Mouse (Mus musculus): ENCODE data around the gene Csnk2a1. TPM values are rescaled to one million over a fixed set of nuclear protein-coding genes. Genes with fewer than 3 reads are reported as not detected.

The Csnk2a1 gene
- polyA plus RNA-seq, 2 experiments = 69.6 to 95.8 TPM

DNA sequence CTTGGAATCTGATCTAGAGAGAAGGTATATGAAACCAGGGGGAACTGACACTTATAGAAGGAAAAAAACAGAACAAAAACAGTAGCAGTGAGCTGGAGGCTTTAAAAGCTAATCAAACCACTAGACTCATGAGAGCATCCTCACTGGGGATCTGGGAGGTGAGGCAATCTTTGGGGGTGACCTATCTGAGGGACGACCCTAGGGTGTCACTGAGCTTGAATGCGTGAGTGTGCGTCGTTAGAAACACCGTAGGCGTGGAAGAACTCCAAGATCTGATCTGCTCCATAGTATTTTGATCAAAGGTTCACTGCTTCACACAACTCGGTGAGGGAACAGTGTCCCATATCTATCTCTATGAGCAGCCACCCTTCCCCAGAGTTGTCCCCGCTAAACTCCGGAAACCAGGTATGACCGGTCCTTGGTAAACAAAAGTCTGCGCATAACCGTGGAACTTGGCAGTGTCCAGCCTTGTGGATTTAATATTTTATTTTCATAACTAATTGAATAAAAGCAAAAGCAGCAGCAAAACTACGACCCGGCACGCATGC, 66.6 kb downstream of the Csnk2a1 start:
- no peak for DNase-seq (ENCODE audit: low spot score)
- no peak for TF ChIP-seq POLR2A (IDR thresholded peaks at IDR 0.05; ENCODE audit: borderline replicate concordance, extremely low read depth, insufficient read depth, insufficient read length)
- Histone ChIP-seq H3K36me3 (ENCODE audit: control insufficient read depth, insufficient read depth, low read length) (0 out of 2 replicates have a peak, but pooled peaks cover 8% of the 10 kb centered on the region), H3K27ac (replicated peaks; ENCODE audit: low read depth, low read length) (no peak overlapping the region), H3K9me3 (ENCODE audit: control insufficient read depth, low read length) (no peaks in the 10 kb centered on the region), H3K27me3 (ENCODE audit: control insufficient read depth, insufficient read depth, low read length) (no peaks in the 10 kb centered on the region), H3K4me3 (replicated peaks; ENCODE audit: low read length) (peak overlapping the region; percentile 79), H3K4me1 (ENCODE audit: control insufficient read depth, insufficient read depth, low read length) (peaks cover 13% of the 10 kb centered on the region), H3K9ac (ENCODE audit: low read depth, low read length, severe bottlenecking) (peak overlapping the region; percentile 84), H3K4me2 (replicated peaks; ENCODE audit: low read depth, low read length, severe bottlenecking) (peak overlapping the region; percentile 83)
- ATAC-seq (ENCODE audit: low FRiP score, low read depth) = peak; percentile 37
- WGBS = 2% methylated on average over 15 of the region's 15 CpGs

DNA sequence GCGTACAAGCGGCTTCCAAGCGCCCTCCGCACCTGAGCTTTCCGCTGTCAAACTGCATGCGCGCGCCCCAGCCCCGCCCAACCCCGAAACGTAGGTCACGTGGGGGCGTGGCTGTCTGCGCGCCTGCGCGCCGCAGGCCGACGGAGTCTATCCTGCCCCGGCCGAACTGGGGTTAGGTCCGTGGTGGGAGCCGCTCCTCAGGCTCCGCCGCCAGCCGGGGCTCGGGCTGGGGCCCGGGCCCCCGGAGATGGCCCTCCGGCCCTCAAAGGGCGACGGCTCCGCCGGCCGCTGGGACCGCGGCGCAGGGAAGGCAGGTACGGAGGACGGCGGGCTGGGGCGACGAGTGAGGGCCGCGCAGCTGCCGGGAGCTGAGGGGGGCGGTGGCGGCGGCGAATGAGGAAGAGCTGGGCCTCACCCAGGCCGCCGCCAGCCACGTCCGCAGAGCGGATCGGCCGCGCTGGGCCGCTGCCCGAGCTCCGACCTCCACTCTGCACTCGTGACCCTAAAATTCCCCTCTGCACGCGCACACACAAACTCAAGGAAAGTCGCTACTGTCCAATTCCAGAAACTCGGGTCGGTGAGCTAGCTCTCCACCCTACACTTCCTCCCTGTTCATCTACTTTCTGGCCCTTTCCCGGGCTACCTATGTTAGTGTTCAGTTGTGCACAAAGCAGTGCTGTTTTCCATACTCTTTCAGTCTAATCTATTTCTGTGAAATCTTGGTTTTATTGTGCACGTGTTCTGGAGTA, 67.3 kb downstream of the Csnk2a1 start, which contains the start of gene Tbc1d20:
TSS of gene Tbc1d20 (plus strand) at position 102 of the 749 bp plus-strand sequence.
- Histone ChIP-seq H3K27me3 (ENCODE audit: control insufficient read depth, insufficient read depth, low read length) (no peaks in the 10 kb centered on the region), H3K4me3 (replicated peaks; ENCODE audit: low read length) (peak within 1 kb of the TSS; percentile 79), H3K4me2 (replicated peaks; ENCODE audit: low read depth, low read length, severe bottlenecking) (peak within 1 kb of the TSS; percentile 83), H3K9ac (ENCODE audit: low read depth, low read length, severe bottlenecking) (peak within 1 kb of the TSS; percentile 84), H3K9me3 (ENCODE audit: control insufficient read depth, low read length) (no peaks in the 10 kb centered on the region), H3K27ac (replicated peaks; ENCODE audit: low read depth, low read length) (peak within 1 kb of the TSS; percentile 74), H3K4me1 (ENCODE audit: control insufficient read depth, insufficient read depth, low read length) (peaks cover 13% of the 10 kb centered on the region), H3K36me3 (ENCODE audit: control insufficient read depth, insufficient read depth, low read length) (0 out of 2 replicates have a peak, but pooled peaks cover 8% of the 10 kb centered on the region)
- under 1% methylated on average over 37 of the region's 70 CpGs for WGBS
- ATAC-seq (ENCODE audit: low FRiP score, low read depth) (peak; percentile 97), DNase-seq (ENCODE audit: low spot score) (peak; percentile 86)
- peak; percentile 90; the same call in 1 of the 2 replicates for TF ChIP-seq POLR2A (IDR thresholded peaks at IDR 0.05; ENCODE audit: borderline replicate concordance, extremely low read depth, insufficient read depth, insufficient read length)

- peak overlapping the region; percentile 84 for H3K9ac ChIP-seq (ENCODE audit: low read depth, low read length, severe bottlenecking)
- peak overlapping the region; percentile 83 for H3K4me2 ChIP-seq (replicated peaks; ENCODE audit: low read depth, low read length, severe bottlenecking)
- 0 out of 2 replicates have a peak, but pooled peaks cover 8% of the 10 kb centered on the region for H3K36me3 ChIP-seq (ENCODE audit: control insufficient read depth, insufficient read depth, low read length)
- WGBS = 31% methylated on average over 5 of the region's 5 CpGs
- no peak overlapping the region for H3K27ac ChIP-seq (replicated peaks; ENCODE audit: low read depth, low read length)
- H3K9me3 ChIP-seq (ENCODE audit: control insufficient read depth, low read length) = no peaks in the 10 kb centered on the region
- peak overlapping the region; percentile 79 for H3K4me3 ChIP-seq (replicated peaks; ENCODE audit: low read length)
- peaks cover 13% of the 10 kb centered on the region for H3K4me1 ChIP-seq (ENCODE audit: control insufficient read depth, insufficient read depth, low read length)
- no peak for TF ChIP-seq POLR2A (IDR thresholded peaks at IDR 0.05; ENCODE audit: borderline replicate concordance, extremely low read depth, insufficient read depth, insufficient read length)
- no peaks in the 10 kb centered on the region for H3K27me3 ChIP-seq (ENCODE audit: control insufficient read depth, insufficient read depth, low read length)
- no peak for ATAC-seq (ENCODE audit: low FRiP score, low read depth)
- no peak for DNase-seq (ENCODE audit: low spot score)
These were observed 67.9 kb downstream of the Csnk2a1 start for GRCm38 (mm10) chr2:152294541-152294940.

- no peaks in the 10 kb centered on the region for H3K4me1 ChIP-seq (ENCODE audit: control insufficient read depth, insufficient read depth, low read length)
- no peak for TF ChIP-seq POLR2A (IDR thresholded peaks at IDR 0.05; ENCODE audit: borderline replicate concordance, extremely low read depth, insufficient read depth, insufficient read length)
- no peak for DNase-seq (ENCODE audit: low spot score)
- no peak overlapping the region for H3K27ac ChIP-seq (replicated peaks; ENCODE audit: low read depth, low read length)
- H3K9me3 ChIP-seq (ENCODE audit: control insufficient read depth, low read length) = no peaks in the 10 kb centered on the region
- H3K36me3 ChIP-seq (ENCODE audit: control insufficient read depth, insufficient read depth, low read length) = peaks cover 50% of the 10 kb centered on the region
- no peak for ATAC-seq (ENCODE audit: low FRiP score, low read depth)
- no peaks in the 10 kb centered on the region for H3K27me3 ChIP-seq (ENCODE audit: control insufficient read depth, insufficient read depth, low read length)
- no peak overlapping the region for H3K4me3 ChIP-seq (replicated peaks; ENCODE audit: low read length)
- WGBS = 81% methylated on average over 2 of the region's 2 CpGs
- H3K9ac ChIP-seq (ENCODE audit: low read depth, low read length, severe bottlenecking) = no peak overlapping the region
- no peak overlapping the region for H3K4me2 ChIP-seq (replicated peaks; ENCODE audit: low read depth, low read length, severe bottlenecking)
These were observed 76.2 kb downstream of the Csnk2a1 start for GRCm38 (mm10) chr2:152302862-152303261.

DNA sequence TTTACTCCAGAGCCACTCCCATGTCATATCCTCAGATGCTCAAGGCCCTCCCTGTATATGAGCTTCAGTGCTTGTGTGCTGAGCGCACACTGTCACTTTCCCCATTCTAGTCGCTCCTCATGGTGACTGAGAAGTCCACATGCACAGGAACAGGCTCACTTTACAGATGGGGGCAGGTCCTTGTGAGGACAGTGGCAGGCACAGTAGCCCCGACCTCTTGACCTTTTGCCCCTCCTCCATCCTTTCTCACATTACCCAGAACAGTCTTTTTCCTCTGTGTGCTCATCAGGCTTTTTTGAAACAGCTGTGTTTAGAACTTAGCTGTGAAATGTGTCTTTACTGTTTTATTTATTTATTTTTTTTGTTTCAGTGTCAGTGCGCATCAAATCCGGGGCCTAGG, 77.1 kb downstream of the Csnk2a1 start:
- H3K9me3 ChIP-seq (ENCODE audit: control insufficient read depth, low read length) = no peaks in the 10 kb centered on the region
- DNase-seq (ENCODE audit: low spot score) (no peak), ATAC-seq (ENCODE audit: low FRiP score, low read depth) (no peak; the same call in 1 of the 2 replicates)
- H3K4me2 ChIP-seq (replicated peaks; ENCODE audit: low read depth, low read length, severe bottlenecking) = no peak overlapping the region
- no peak overlapping the region for H3K9ac ChIP-seq (ENCODE audit: low read depth, low read length, severe bottlenecking)
- no peak overlapping the region for H3K27ac ChIP-seq (replicated peaks; ENCODE audit: low read depth, low read length)
- no peaks in the 10 kb centered on the region for H3K4me1 ChIP-seq (ENCODE audit: control insufficient read depth, insufficient read depth, low read length)
- H3K4me3 ChIP-seq (replicated peaks; ENCODE audit: low read length) = no peak overlapping the region
- peaks cover 59% of the 10 kb centered on the region for H3K36me3 ChIP-seq (ENCODE audit: control insufficient read depth, insufficient read depth, low read length)
- WGBS = 60% methylated on average over 5 of the region's 5 CpGs
- no peak for TF ChIP-seq POLR2A (IDR thresholded peaks at IDR 0.05; ENCODE audit: borderline replicate concordance, extremely low read depth, insufficient read depth, insufficient read length)
- no peaks in the 10 kb centered on the region for H3K27me3 ChIP-seq (ENCODE audit: control insufficient read depth, insufficient read depth, low read length)
